Mouse (Mus musculus): ENCODE measurements around the gene Setd6. TPM values are rescaled to one million over a fixed set of nuclear protein-coding genes. Genes with fewer than 3 reads are reported as not detected.
A peak's percentile ranks its signal among the peaks of the same experiment; 100 is the strongest.

Gene Setd6
- total RNA-seq, 2 experiments from 2014 or later: 19.1 to 23.2 TPM

DNA sequence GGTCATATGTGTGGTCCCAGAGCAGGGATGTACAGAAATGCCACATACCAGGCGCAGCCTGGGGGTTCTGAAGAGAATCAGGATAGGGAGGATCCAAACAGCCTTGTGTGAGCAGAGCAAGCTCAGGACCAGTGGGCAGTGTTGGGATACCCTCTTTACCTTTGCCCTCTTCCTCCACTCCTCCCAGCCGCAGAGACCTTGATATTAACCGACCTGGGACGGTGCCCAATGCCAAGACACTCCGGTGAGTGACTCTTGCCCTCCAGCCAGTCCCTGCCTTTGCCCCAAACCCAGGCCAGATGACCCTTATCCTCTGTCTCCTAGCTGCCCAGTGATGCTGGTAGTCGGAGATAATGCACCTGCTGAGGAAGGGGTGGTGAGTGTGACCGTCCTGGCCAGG lies 6.1 kb upstream of the Setd6 start:
- DNase-seq: no peak

DNA sequence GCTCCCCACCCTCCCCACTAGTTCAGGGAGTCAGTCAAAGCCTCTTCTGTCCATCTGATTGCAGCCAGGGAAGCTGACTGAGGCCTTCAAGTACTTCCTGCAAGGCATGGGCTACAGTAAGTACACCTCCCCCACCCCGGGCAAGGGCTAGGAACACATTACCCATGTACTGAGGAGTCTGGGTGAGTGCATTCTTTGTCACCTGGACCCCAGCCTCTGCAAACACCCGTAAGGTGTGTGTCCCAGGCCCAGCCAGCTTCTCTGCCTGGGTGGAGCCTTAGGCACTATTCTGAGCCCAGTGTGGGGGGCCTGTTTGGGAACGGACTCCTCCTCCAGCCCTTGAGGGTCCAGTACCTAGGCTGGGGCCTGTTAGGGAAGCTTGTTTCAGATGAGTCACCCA lies 4.7 kb upstream of the Setd6 start:
- DNase-seq: no peak

DNA sequence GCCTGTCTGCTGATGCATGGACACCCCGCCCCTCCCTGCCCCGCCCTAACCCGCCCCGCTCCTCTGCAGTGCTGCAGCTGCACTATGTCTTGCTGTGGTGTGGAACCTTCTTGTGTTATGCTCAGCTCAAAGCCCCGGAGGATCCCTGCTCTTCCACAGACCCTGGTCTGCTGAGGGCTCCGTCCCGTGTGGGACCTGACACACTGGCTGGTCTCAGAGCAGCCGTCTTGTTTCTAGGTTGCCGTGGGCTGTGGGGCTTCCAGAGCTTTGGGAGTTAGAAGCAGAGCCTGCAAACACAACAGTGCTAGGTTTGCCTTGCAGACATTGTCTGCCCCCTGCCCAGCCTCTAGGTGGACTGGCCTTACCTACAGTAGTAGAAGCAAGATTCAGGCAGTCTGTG lies 3.3 kb upstream of the Setd6 start:
- no peak for DNase-seq

DNA sequence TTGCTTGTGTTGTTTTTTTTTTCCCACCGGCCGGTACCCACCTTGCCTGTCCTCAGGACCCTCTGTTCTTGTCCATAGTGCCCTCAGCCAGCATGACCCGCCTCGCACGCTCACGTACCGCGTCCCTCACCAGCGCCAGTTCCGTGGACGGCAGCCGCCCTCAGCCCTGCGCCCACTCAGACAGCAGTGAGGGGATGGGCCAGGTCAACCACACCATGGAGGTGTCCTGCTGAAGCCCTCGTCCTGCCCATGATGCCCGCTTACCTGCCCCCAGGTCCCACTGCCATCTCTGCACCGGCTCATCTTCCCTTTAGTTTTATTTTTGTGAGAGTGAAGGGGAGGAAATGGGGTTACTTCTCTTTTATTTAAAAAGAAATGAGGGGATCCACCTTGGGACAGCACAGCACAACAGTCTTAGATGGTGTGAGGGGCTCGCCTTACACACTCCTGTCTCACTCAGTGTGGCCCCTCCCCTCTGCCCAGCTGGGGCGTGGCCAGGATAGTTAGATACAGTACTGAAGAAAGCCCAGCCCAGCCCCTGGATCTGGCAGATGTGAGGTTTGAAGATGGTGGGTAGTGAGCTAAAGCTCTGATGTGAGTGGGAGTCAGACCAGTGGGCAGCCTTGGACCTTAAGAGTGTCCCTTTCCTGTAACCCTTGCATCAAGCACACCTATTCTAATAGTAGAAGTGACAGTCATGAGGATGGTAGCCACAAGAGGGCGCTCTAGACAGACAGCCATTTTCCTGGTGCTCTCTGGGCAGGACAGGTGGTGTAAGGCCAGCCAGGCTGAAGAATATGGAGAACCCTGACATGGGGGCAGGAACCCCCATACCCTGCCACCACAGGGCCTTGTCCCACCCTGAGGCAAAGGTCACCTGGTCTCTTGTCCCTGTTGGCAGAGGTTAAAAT lies 2.3 kb upstream of the Setd6 start:
- peak; percentile 83 for DNase-seq

DNA sequence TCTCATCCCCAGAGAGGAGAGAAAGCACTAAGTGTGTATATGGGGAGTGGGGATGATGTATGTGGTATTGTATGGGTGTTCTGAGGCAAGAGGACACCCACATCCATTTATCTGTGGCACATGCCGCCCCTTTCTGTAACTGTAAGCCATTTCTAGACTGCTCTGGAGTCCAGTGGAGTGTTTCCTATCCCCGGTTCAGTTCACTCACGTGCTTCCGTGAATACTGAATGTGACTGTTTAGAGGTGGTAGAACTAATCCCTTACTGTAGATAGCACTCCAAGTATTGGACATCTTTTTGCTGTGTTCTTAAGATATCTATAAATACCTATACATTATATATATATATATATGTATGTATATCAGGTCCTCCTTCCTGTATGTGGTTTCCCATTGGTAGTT lies 1.3 kb upstream of the Setd6 start:
- no peak for DNase-seq

DNA sequence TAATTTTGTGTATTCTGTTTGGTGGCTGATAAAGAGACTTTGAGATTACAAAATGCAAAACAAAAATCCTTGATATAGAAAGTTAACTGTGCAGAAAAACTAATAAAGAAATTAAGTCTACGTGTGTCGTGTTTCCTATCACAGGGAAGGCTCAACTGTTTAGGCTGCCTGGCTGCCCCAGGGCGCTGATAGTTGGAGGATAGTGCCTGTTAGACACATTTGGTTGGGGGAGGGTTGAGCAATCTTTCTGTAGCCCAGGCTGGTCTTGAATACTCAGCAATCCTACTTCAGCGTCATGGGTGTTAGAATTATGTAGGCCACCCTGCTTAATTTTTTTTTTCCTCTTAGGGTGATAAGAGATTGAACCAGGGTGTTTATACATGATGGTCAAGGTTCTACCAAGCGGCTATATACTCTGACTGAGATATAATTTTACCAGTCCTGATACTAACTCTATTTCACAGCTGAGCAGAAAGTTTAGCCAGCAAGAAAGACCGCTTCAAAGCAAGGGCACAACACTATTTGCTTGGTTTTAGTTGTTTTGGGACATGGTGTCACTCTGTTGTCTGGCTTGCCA lies 756 bp upstream of the Setd6 start:
- DNase-seq: no peak

DNA sequence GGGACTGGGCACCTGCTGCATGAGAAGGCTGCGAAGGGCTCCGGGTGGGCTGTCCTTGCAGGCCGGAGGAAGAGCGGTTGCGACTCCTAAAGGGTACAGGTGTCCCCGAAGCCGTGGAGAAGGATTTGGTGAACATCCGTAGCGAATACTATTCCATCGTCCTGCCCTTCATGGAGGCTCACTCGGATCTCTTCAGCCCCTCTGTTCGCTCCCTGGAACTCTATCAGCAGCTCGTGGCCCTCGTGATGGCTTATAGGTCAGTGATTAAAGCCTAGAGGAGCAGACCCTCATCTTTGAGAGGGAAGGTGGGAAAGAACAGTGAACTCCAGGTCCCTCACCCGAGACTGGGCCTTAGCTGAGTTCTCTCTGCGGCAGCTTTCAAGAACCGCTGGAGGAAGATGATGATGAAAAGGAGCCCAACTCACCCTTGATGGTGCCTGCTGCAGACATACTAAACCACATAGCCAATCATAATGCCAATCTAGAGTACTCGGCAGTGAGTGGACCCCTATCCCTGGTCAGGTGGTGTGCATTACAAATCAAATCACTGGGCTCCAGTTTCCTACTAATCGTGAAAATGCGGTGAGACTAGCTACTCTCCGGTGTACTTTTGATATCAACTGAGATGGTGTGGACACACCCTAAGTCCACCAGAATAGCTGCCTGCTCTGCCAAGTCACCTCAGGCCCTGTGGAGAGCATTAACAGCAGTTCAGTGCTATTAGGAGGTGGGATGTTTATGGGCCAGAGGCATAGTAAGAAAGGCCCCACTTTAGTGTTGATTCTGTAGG lies 1.1 kb downstream of the Setd6 start:
- no peak for DNase-seq

DNA sequence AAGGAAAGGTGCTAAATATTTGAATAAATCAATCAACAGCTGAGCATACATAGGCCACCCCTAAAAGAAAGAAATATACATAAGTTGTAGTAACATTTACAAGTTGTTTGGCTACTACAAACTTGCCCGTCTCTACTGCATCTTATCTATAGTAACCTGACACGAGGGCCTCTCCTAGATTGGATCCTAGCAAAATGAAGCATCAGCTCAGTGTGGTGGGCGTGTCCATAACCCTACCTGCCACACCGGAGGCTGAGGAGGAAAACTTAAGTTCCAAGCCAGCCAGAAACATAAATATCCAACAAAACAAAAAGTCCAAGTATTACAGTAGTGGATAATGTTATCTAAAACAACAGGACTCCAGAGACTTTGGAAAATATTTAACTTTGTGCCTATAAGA lies 11.9 kb downstream of the Setd6 start:
- no peak for DNase-seq

DNA sequence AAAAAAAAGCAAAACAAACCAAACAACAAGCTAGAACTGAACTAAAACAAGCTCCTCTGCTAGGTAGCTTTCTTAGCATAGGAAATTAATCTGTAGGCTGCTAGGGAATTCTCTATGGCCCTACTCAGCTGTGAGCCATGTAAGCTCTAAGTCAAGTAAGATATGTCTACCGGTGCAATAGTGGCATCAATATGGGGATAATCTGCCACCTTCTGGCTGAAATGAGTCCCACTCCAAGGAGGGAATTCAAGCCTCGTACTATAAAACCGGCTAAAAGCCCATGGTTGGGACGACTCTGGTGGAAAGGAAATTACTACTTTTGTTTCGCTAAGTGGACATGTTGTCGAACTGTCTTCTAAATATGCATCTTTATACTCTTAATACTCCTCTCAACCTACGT lies 22.9 kb downstream of the Setd6 start:
- no peak for DNase-seq

DNA sequence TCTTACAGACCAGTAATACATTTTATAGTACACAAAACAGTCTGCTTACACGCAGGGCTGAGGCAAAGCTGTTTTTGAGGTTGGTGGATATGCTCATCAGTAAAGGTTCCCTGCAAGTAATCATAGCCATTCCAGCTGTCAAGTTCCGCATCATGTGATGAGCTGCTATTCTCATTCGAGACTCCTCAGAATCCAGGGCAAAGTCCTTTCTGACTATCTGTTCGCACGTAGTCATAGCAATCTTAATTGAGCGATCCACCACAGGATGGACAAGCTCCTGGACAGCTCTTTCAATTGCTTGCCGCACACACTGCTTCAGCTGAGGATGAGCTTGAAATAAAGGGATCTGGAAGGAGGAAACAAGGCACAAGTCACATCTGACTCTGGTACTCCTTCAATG lies 26.1 kb downstream of the Setd6 start:
- DNase-seq: no peak

DNA sequence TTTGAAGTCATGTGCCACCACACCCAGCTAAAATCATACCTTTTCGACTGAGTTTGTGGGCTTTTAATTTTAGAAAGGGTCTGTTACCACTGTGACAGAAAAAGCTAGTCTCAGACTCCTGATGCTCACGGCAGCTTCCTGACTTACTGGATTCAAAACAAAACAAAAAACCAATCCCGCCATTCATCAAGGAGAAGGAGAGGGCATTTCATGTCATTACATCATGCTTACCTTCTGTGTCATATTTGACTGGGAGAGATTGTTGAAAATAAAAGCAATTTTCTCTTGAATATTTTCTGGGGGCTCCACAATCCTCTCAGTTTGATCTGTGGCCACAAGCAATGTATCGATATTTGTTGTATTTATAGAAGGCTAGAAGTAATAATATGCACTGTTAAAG lies 32.3 kb downstream of the Setd6 start:
- DNase-seq: no peak

DNA sequence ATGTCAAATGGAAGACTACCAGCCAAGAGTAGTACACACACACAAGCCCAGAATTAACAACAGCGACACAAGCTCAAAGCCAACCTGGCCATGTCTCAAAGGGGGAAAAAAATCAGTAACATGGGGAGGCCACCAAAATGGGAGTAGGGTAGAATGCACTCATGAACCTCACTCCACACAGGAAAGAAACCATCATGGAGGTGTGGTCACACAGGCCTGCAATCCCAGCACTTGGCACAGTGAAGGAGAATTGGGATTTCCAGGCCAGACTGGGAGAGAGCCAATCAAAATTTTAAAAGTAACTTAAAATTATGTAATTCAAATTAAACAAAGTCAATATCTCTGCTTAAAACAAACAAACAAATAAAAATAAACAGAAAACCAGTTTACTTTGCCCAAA lies 36.2 kb downstream of the Setd6 start:
- DNase-seq: no peak

DNA sequence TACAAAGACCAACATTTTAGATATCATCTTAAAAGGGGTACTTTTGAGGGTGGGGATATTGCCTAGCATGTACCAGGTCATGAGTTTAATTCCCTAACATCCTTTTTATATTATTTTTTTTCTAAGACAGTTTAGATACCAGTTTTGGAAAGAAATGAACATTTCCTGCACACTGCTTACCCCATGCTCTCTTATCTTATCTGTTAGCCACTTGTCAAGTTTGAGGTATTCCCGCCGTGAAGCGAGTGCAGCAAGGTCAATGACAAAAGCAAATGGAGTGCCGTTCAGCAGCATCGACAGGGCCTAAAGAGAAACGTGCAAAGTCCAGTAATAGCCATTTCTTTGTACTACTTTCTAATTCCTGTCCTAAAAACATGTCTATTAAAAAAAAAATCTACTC lies 44.6 kb downstream of the Setd6 start:
- DNase-seq: peak; percentile 26

DNA sequence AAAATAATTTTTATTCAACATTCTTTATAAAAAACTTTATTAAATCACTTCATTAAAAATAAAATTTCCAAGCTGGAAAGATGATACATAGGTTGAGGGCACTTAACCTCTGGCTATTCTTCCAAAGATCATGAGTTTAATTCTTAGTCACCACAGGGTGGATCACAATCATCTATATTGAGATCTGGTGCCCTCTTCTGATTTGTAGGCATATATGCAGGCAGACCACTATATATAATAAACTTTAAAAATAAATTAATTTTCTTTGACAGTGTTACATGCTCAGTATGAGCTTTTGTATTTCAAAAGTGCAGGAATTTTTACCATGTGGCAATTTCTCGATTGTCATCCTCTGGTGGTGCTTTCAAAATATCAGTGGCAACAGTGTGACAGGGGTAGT lies 48.5 kb downstream of the Setd6 start:
- DNase-seq: no peak

Small RNA genes lying within 50 kb of the gene (microRNA-seq; reads per million reads assigned to microRNA genes)
- gene Mir7073: not detected

Other genes with a start within 250 kb of the Setd6 start
- gene Csnk2a2, start 225.8 kb upstream of the Setd6 start, total RNA-seq (2021): 10 to 100 TPM; 68.8 to 70.0 TPM
- gene Ccdc113, start 181.8 kb upstream of the Setd6 start, total RNA-seq (2021): 1 to 10 TPM in 1 of 2 experiments, under 1 TPM in 1; 0.76 to 1.2 TPM
- gene Prss54, start 139.5 kb upstream of the Setd6 start, total RNA-seq (2021): not detected
- 1 to 10 TPM; 3.8 to 5.1 TPM for gene Gins3, start 82.4 kb upstream of the Setd6 start, total RNA-seq (2021)
- 10 to 100 TPM; 23.4 to 46.3 TPM for gene Ndrg4, start 38.9 kb upstream of the Setd6 start, total RNA-seq (2021)
- gene Cnot1, start 91.6 kb downstream of the Setd6 start, total RNA-seq (2021): 100 to 1,000 TPM; 120 to 163 TPM
- gene Sap18b, start 109.5 kb downstream of the Setd6 start, total RNA-seq (2021): 100 to 1,000 TPM; 154 to 168 TPM
- gene Slc38a7, start 137.7 kb downstream of the Setd6 start, total RNA-seq (2021): 10 to 100 TPM; 12.9 to 15.5 TPM
- 100 to 1,000 TPM; 163 to 165 TPM for gene Got2, start 172.7 kb downstream of the Setd6 start, total RNA-seq (2021)